Mouse (Mus musculus): ENCODE results near the gene Supt20.

DNA sequence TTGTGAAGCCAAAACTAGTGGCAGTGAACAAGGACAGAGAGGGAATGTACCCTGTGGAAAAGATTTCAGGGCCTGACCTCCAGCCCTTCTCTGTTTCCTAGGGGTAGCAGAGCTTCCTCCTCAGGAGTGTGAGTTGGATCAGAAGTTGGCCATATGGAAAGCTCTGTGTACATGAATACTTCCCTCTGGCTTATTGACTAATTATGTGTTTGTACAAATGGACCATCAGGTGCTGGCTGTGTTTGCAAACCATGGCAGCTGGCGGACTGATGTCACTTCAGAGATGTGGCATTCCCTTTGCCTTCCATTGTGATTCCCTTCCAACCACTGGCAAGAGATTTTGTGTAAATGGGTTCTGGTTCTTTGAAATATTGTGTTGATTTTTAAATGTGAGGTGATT is 68.7 kb downstream of the Supt20 start:
- TF ChIP-seq CTCF (IDR thresholded peaks at IDR 0.05; ENCODE audit: insufficient read depth, low read depth, low read length) (no peak), POLR2A (IDR thresholded peaks at IDR 0.05; ENCODE audit: insufficient read depth, low read depth, low read length) (no peak)
